Mouse (Mus musculus): ENCODE results near the gene Coro1c. TPM values are rescaled to one million over a fixed set of nuclear protein-coding genes. Genes with fewer than 3 reads are reported as not detected.

Gene Coro1c
- polyA plus RNA-seq (2015; fragmentation: Nextera tagmentation; extraction: Ambion mirVana), result 116 and 127 TPM in 2 replicates

- Histone ChIP-seq H3K27ac (ENCODE audit: low read depth, low read length) (peak within 1 kb of the TSS; percentile 100), H3K4me1 (replicated peaks; ENCODE audit: control insufficient read depth, insufficient read depth, low read length) (peaks cover 7% of the 10 kb centered on the region), H3K36me3 (ENCODE audit: control insufficient read depth, insufficient read depth) (no peaks in the 10 kb centered on the region), H3K9me3 (ENCODE audit: control insufficient read depth) (no peaks in the 10 kb centered on the region), H3K4me2 (replicated peaks; ENCODE audit: low read depth) (peak within 1 kb of the TSS; percentile 81), H3K4me3 (ENCODE audit: low read depth, low read length) (peak within 1 kb of the TSS; percentile 88), H3K9ac (ENCODE audit: low read depth, low read length) (peak within 1 kb of the TSS; percentile 94), H3K27me3 (replicated peaks; ENCODE audit: control insufficient read depth, insufficient read depth, low read length) (no peaks in the 10 kb centered on the region)
- peak; percentile 82 for ATAC-seq
- peak; percentile 93 for TF ChIP-seq CTCF (IDR thresholded peaks at IDR 0.05; ENCODE audit: low read depth)
- under 1% methylated on average over 62 of the region's 68 CpGs for WGBS
Observed at GRCm38 (mm10) chr5:113908592-113909441, at the start of gene Coro1c. Gene Coro1c (minus strand): TSS chr5:113908758.

- peak; percentile 95 for TF ChIP-seq CTCF (IDR thresholded peaks at IDR 0.05; ENCODE audit: low read depth)
- Histone ChIP-seq H3K27me3 (replicated peaks; ENCODE audit: control insufficient read depth, insufficient read depth, low read length) (no peaks in the 10 kb centered on the region), H3K27ac (ENCODE audit: low read depth, low read length) (no peak overlapping the region), H3K4me2 (replicated peaks; ENCODE audit: low read depth) (no peak overlapping the region), H3K9me3 (ENCODE audit: control insufficient read depth) (no peaks in the 10 kb centered on the region), H3K4me3 (ENCODE audit: low read depth, low read length) (no peak overlapping the region), H3K9ac (ENCODE audit: low read depth, low read length) (no peak overlapping the region), H3K36me3 (ENCODE audit: control insufficient read depth, insufficient read depth) (peaks cover 40% of the 10 kb centered on the region), H3K4me1 (replicated peaks; ENCODE audit: control insufficient read depth, insufficient read depth, low read length) (no peaks in the 10 kb centered on the region)
- ATAC-seq, result peak; percentile 58
- 3% methylated on average over 4 of the region's 4 CpGs for WGBS
Observed at GRCm38 (mm10) chr5:113956510-113956909, 48.0 kb upstream of the Coro1c start.

GRCm38 (mm10) chr5:113955691-113956090 is 47.1 kb upstream of the Coro1c start:
- Histone ChIP-seq H3K9ac (ENCODE audit: low read depth, low read length) (no peak overlapping the region), H3K9me3 (ENCODE audit: control insufficient read depth) (no peaks in the 10 kb centered on the region), H3K27me3 (replicated peaks; ENCODE audit: control insufficient read depth, insufficient read depth, low read length) (no peaks in the 10 kb centered on the region), H3K4me3 (ENCODE audit: low read depth, low read length) (no peak overlapping the region), H3K4me1 (replicated peaks; ENCODE audit: control insufficient read depth, insufficient read depth, low read length) (no peaks in the 10 kb centered on the region), H3K36me3 (ENCODE audit: control insufficient read depth, insufficient read depth) (peaks cover 47% of the 10 kb centered on the region), H3K27ac (ENCODE audit: low read depth, low read length) (no peak overlapping the region), H3K4me2 (replicated peaks; ENCODE audit: low read depth) (no peak overlapping the region)
- TF ChIP-seq CTCF (IDR thresholded peaks at IDR 0.05; ENCODE audit: low read depth), result no peak
- no peak for ATAC-seq
- 91% methylated on average over 8 of the region's 8 CpGs for WGBS

GRCm38 (mm10) chr5:113955281-113955680 is 46.7 kb upstream of the Coro1c start:
- H3K27me3 ChIP-seq (replicated peaks; ENCODE audit: control insufficient read depth, insufficient read depth, low read length), result no peaks in the 10 kb centered on the region
- no peak overlapping the region for H3K27ac ChIP-seq (ENCODE audit: low read depth, low read length)
- H3K4me2 ChIP-seq (replicated peaks; ENCODE audit: low read depth), result no peak overlapping the region
- H3K9ac ChIP-seq (ENCODE audit: low read depth, low read length), result no peak overlapping the region
- H3K4me1 ChIP-seq (replicated peaks; ENCODE audit: control insufficient read depth, insufficient read depth, low read length), result no peaks in the 10 kb centered on the region
- H3K9me3 ChIP-seq (ENCODE audit: control insufficient read depth), result no peaks in the 10 kb centered on the region
- ATAC-seq, result no peak
- no peak overlapping the region for H3K4me3 ChIP-seq (ENCODE audit: low read depth, low read length)
- WGBS, result 85% methylated on average over 5 of the region's 5 CpGs
- TF ChIP-seq CTCF (IDR thresholded peaks at IDR 0.05; ENCODE audit: low read depth), result no peak
- peaks cover 50% of the 10 kb centered on the region for H3K36me3 ChIP-seq (ENCODE audit: control insufficient read depth, insufficient read depth)

GRCm38 (mm10) chr5:113954421-113954820 is 45.9 kb upstream of the Coro1c start:
- Histone ChIP-seq H3K4me3 (ENCODE audit: low read depth, low read length) (no peak overlapping the region), H3K36me3 (ENCODE audit: control insufficient read depth, insufficient read depth) (peaks cover 59% of the 10 kb centered on the region), H3K27ac (ENCODE audit: low read depth, low read length) (no peak overlapping the region), H3K9ac (ENCODE audit: low read depth, low read length) (no peak overlapping the region), H3K4me2 (replicated peaks; ENCODE audit: low read depth) (no peak overlapping the region), H3K4me1 (replicated peaks; ENCODE audit: control insufficient read depth, insufficient read depth, low read length) (no peaks in the 10 kb centered on the region), H3K27me3 (replicated peaks; ENCODE audit: control insufficient read depth, insufficient read depth, low read length) (no peaks in the 10 kb centered on the region), H3K9me3 (ENCODE audit: control insufficient read depth) (no peaks in the 10 kb centered on the region)
- TF ChIP-seq CTCF (IDR thresholded peaks at IDR 0.05; ENCODE audit: low read depth), result peak; percentile 98
- WGBS, result 11% methylated on average over 7 of the region's 7 CpGs
- peak; percentile 34; the same call in 1 of the 2 replicates for ATAC-seq

- Histone ChIP-seq H3K36me3 (ENCODE audit: control insufficient read depth, insufficient read depth) (peaks cover 63% of the 10 kb centered on the region), H3K9ac (ENCODE audit: low read depth, low read length) (no peak overlapping the region), H3K9me3 (ENCODE audit: control insufficient read depth) (no peaks in the 10 kb centered on the region), H3K27ac (ENCODE audit: low read depth, low read length) (no peak overlapping the region), H3K4me2 (replicated peaks; ENCODE audit: low read depth) (no peak overlapping the region), H3K27me3 (replicated peaks; ENCODE audit: control insufficient read depth, insufficient read depth, low read length) (no peaks in the 10 kb centered on the region), H3K4me3 (ENCODE audit: low read depth, low read length) (no peak overlapping the region), H3K4me1 (replicated peaks; ENCODE audit: control insufficient read depth, insufficient read depth, low read length) (no peaks in the 10 kb centered on the region)
- WGBS, result 72% methylated on average over 10 of the region's 10 CpGs
- no peak for TF ChIP-seq CTCF (IDR thresholded peaks at IDR 0.05; ENCODE audit: low read depth)
- no peak for ATAC-seq
Observed at GRCm38 (mm10) chr5:113952519-113952918, 44.0 kb upstream of the Coro1c start.

Data from intestine, postnatal 0 days (tissue).